Mouse (Mus musculus): ENCODE results near the gene Rbm17.

GRCm38 (mm10) chr2:11601795-11602194 is 2.2 kb downstream of the Rbm17 start:
- no peak for TF ChIP-seq POLR2A (IDR thresholded peaks at IDR 0.05; ENCODE audit: low read depth, low read length)
- no peak for TF ChIP-seq CTCF (conservative IDR thresholded peaks at IDR 0.05; ENCODE audit: insufficient read depth, insufficient read length, low read depth, low read length)
